In genomic region chr10:28251385-28251784, GRCm38 (mm10) we compare ENCODE assay signal across 28 mouse cellular contexts.
DNase-seq lines count a peak whose midpoint lies in the region; ATAC-seq and TF ChIP-seq lines count a peak whose summit lies in the region.
"Had no signal": no experiment of that assay in that cellular context is flagged by ENCODE, and none has a peak within 500 bp of the region (broad histone marks: within the 10 kb centered on the region; RNA-seq: fewer than 3 reads in every experiment).

No protein-coding gene starts in this region.

- no peak for TF ChIP-seq CTCF in brain, embryonic 14.5 days (IDR thresholded peaks at IDR 0.05; ENCODE audit: borderline replicate concordance, extremely low read depth, insufficient read depth, insufficient read length)

- no peak overlapping the region for H3K4me3 ChIP-seq in embryonic facial prominence, embryonic 14.5 days (ENCODE audit: low read depth, low read length)
- H3K4me3 ChIP-seq in embryonic facial prominence, embryonic 10.5 days, result no peak overlapping the region
- no peak overlapping the region for H3K4me3 ChIP-seq in hindbrain, embryonic 10.5 days
- H3K4me3 ChIP-seq in hindbrain, embryonic 14.5 days (replicated peaks; ENCODE audit: low read length), result no peak overlapping the region
- no peak overlapping the region for H3K4me3 ChIP-seq in midbrain, embryonic 12.5 days
- no peak overlapping the region for H3K4me3 ChIP-seq in midbrain, embryonic 14.5 days (replicated peaks; ENCODE audit: low read depth, low read length)
- H3K4me3 ChIP-seq: heart, embryonic 10.5 days; heart, embryonic 15.5 days; hindbrain, embryonic 12.5 days; limb, embryonic 13.5 days; lung, embryonic 15.5 days; neural tube, embryonic 13.5 days had no signal

- H3K4me2 ChIP-seq in embryonic facial prominence, embryonic 14.5 days (ENCODE audit: low read depth, low read length), result no peak overlapping the region
- no peak overlapping the region for H3K4me2 ChIP-seq in hindbrain, embryonic 14.5 days (replicated peaks)
- no peak overlapping the region for H3K4me2 ChIP-seq in midbrain, embryonic 12.5 days (replicated peaks)
- no peak overlapping the region for H3K4me2 ChIP-seq in midbrain, embryonic 14.5 days (ENCODE audit: low read length)
- H3K4me2 ChIP-seq: heart, embryonic 15.5 days; hindbrain, embryonic 12.5 days; limb, embryonic 13.5 days; liver, embryonic 11.5 days; lung, embryonic 15.5 days; neural tube, embryonic 13.5 days had no signal

- no peaks in the 10 kb centered on the region for H3K9me3 ChIP-seq in embryonic facial prominence, embryonic 14.5 days (ENCODE audit: control insufficient read depth, low read length)
- H3K9me3 ChIP-seq in embryonic facial prominence, embryonic 10.5 days, result no peaks in the 10 kb centered on the region
- no peaks in the 10 kb centered on the region for H3K9me3 ChIP-seq in hindbrain, embryonic 10.5 days
- no peaks in the 10 kb centered on the region for H3K9me3 ChIP-seq in hindbrain, embryonic 14.5 days (ENCODE audit: control insufficient read depth, low read length)
- no peaks in the 10 kb centered on the region for H3K9me3 ChIP-seq in midbrain, embryonic 12.5 days
- H3K9me3 ChIP-seq in midbrain, embryonic 14.5 days (ENCODE audit: control insufficient read depth, low read length), result no peaks in the 10 kb centered on the region
- H3K9me3 ChIP-seq: G1E; heart, embryonic 10.5 days; heart, embryonic 15.5 days; hindbrain, embryonic 12.5 days; limb, embryonic 13.5 days; lung, embryonic 15.5 days; neural tube, embryonic 13.5 days had no signal

- WGBS in embryonic facial prominence, embryonic 14.5 days, result 45% methylated on average over 4 of the region's 4 CpGs
- WGBS in embryonic facial prominence, embryonic 10.5 days, result 50% methylated on average over 4 of the region's 4 CpGs
- WGBS in hindbrain, embryonic 10.5 days, result 68% methylated on average over 4 of the region's 4 CpGs
- WGBS in hindbrain, embryonic 14.5 days, result 55% methylated on average over 4 of the region's 4 CpGs
- WGBS in midbrain, embryonic 12.5 days, result 33% methylated on average over 4 of the region's 4 CpGs
- WGBS in midbrain, embryonic 14.5 days, result 30% methylated on average over 4 of the region's 4 CpGs

- H3K36me3 ChIP-seq in embryonic facial prominence, embryonic 14.5 days (ENCODE audit: control insufficient read depth, insufficient read depth, low read length), result no peaks in the 10 kb centered on the region
- H3K36me3 ChIP-seq in embryonic facial prominence, embryonic 10.5 days (replicated peaks), result no peaks in the 10 kb centered on the region
- H3K36me3 ChIP-seq in hindbrain, embryonic 10.5 days, result no peaks in the 10 kb centered on the region
- H3K36me3 ChIP-seq in hindbrain, embryonic 14.5 days (replicated peaks; ENCODE audit: control insufficient read depth, insufficient read depth), result no peaks in the 10 kb centered on the region
- no peaks in the 10 kb centered on the region for H3K36me3 ChIP-seq in midbrain, embryonic 12.5 days
- no peaks in the 10 kb centered on the region for H3K36me3 ChIP-seq in midbrain, embryonic 14.5 days (ENCODE audit: control insufficient read depth, insufficient read depth, low read length)
- H3K36me3 ChIP-seq: G1E; heart, embryonic 10.5 days; heart, embryonic 15.5 days; hindbrain, embryonic 12.5 days; limb, embryonic 13.5 days; lung, embryonic 15.5 days; neural tube, embryonic 13.5 days had no signal

- 0 out of 2 replicates have a peak, but pooled peaks cover 4% of the 10 kb centered on the region for H3K4me1 ChIP-seq in embryonic facial prominence, embryonic 14.5 days (ENCODE audit: control insufficient read depth, insufficient read depth, low read length)
- peaks cover 24% of the 10 kb centered on the region for H3K4me1 ChIP-seq in embryonic facial prominence, embryonic 10.5 days
- peaks cover 17% of the 10 kb centered on the region for H3K4me1 ChIP-seq in hindbrain, embryonic 10.5 days (replicated peaks)
- H3K4me1 ChIP-seq in hindbrain, embryonic 14.5 days (replicated peaks; ENCODE audit: control insufficient read depth, insufficient read depth, low read length), result no peaks in the 10 kb centered on the region
- peaks cover 12% of the 10 kb centered on the region for H3K4me1 ChIP-seq in midbrain, embryonic 12.5 days
- H3K4me1 ChIP-seq in midbrain, embryonic 14.5 days (ENCODE audit: control insufficient read depth, insufficient read depth, low read length), result no peaks in the 10 kb centered on the region
- H3K4me1 ChIP-seq: heart, embryonic 10.5 days; heart, embryonic 15.5 days; hindbrain, embryonic 12.5 days; limb, embryonic 13.5 days; lung, embryonic 15.5 days; neural tube, embryonic 13.5 days had no signal

- DNase-seq in embryonic facial prominence, embryonic 14.5 days (ENCODE audit: low spot score), result no peak
- no peak for DNase-seq in embryonic facial prominence, embryonic 10.5 days (ENCODE audit: low spot score)
- DNase-seq in hindbrain, embryonic 10.5 days (ENCODE audit: low spot score), result no peak
- DNase-seq in hindbrain, embryonic 14.5 days (ENCODE audit: low spot score), result no peak
- no peak for DNase-seq in midbrain, embryonic 14.5 days
- DNase-seq in brain, embryonic 14.5 days (ENCODE audit: low read depth), result peak; percentile 46
- no peak for DNase-seq in kidney, postnatal 10 days
- DNase-seq: adrenal gland, postnatal 10 days; cerebellum, adult 18-20 months; cerebellum, postnatal 14 days; gastrocnemius, postnatal 14 days; kidney, adult 8-10 months; right cerebral cortex, postnatal 4 days; thymus, adult 2 months; thymus, postnatal 36 days had no signal

- H3K27ac ChIP-seq in embryonic facial prominence, embryonic 14.5 days (replicated peaks; ENCODE audit: low read depth, low read length), result no peak overlapping the region
- H3K27ac ChIP-seq in embryonic facial prominence, embryonic 10.5 days (replicated peaks), result no peak overlapping the region
- 0 out of 2 replicates have a peak overlapping the region, but pooled peaks have one; percentile 16 for H3K27ac ChIP-seq in hindbrain, embryonic 10.5 days
- no peak overlapping the region for H3K27ac ChIP-seq in hindbrain, embryonic 14.5 days
- no peak overlapping the region for H3K27ac ChIP-seq in midbrain, embryonic 12.5 days (replicated peaks)
- H3K27ac ChIP-seq in midbrain, embryonic 14.5 days (replicated peaks; ENCODE audit: low read depth, low read length), result no peak overlapping the region
- H3K27ac ChIP-seq: heart, embryonic 10.5 days; heart, embryonic 15.5 days; hindbrain, embryonic 12.5 days; kidney, postnatal 0 days; limb, embryonic 13.5 days; lung, embryonic 15.5 days; neural tube, embryonic 13.5 days; stomach, postnatal 0 days had no signal

- peak; percentile 41; the same call in 1 of the 2 replicates for ATAC-seq in embryonic facial prominence, embryonic 14.5 days (ENCODE audit: low read depth)
- ATAC-seq in hindbrain, embryonic 14.5 days (ENCODE audit: low FRiP score), result no peak
- ATAC-seq in midbrain, embryonic 12.5 days (ENCODE audit: low FRiP score, low read depth), result 0 out of 2 replicates have a peak, but pooled peaks have one; percentile 31
- no peak for ATAC-seq in midbrain, embryonic 14.5 days (ENCODE audit: low FRiP score, low TSS enrichment)
- ATAC-seq: intestine, embryonic 16.5 days; Patski had no signal

- no peak for TF ChIP-seq POLR2A in brain, embryonic 14.5 days (IDR thresholded peaks at IDR 0.05; ENCODE audit: borderline replicate concordance, extremely low read depth, insufficient read depth, insufficient read length, poor library complexity, severe bottlenecking)

- no peak overlapping the region for H3K9ac ChIP-seq in embryonic facial prominence, embryonic 14.5 days (ENCODE audit: low read depth, low read length)
- no peak overlapping the region for H3K9ac ChIP-seq in hindbrain, embryonic 14.5 days
- H3K9ac ChIP-seq in midbrain, embryonic 12.5 days (replicated peaks), result no peak overlapping the region
- no peak overlapping the region for H3K9ac ChIP-seq in midbrain, embryonic 14.5 days (replicated peaks; ENCODE audit: low read length)
- H3K9ac ChIP-seq: heart, embryonic 15.5 days; hindbrain, embryonic 12.5 days; limb, embryonic 13.5 days; lung, embryonic 15.5 days; neural tube, embryonic 13.5 days had no signal

- no peaks in the 10 kb centered on the region for H3K27me3 ChIP-seq in embryonic facial prominence, embryonic 14.5 days (replicated peaks; ENCODE audit: control insufficient read depth, insufficient read depth, low read length)
- no peaks in the 10 kb centered on the region for H3K27me3 ChIP-seq in embryonic facial prominence, embryonic 10.5 days (replicated peaks; ENCODE audit: low read depth, poor library complexity, severe bottlenecking)
- H3K27me3 ChIP-seq in hindbrain, embryonic 10.5 days (ENCODE audit: insufficient read depth, poor library complexity, severe bottlenecking), result no peaks in the 10 kb centered on the region
- no peaks in the 10 kb centered on the region for H3K27me3 ChIP-seq in hindbrain, embryonic 14.5 days (ENCODE audit: control insufficient read depth, insufficient read depth, low read length)
- no peaks in the 10 kb centered on the region for H3K27me3 ChIP-seq in midbrain, embryonic 12.5 days
- H3K27me3 ChIP-seq in midbrain, embryonic 14.5 days (ENCODE audit: control insufficient read depth, insufficient read depth, low read length), result no peaks in the 10 kb centered on the region
- H3K27me3 ChIP-seq: heart, embryonic 15.5 days; hindbrain, embryonic 12.5 days; limb, embryonic 13.5 days; lung, embryonic 15.5 days; neural tube, embryonic 13.5 days; Patski had no signal

Comparison
In these comparisons a context has a peak if more than half of its experiments do, and no peak if none do; other contexts are left out.
1. ATAC-seq: peak in embryonic facial prominence, embryonic 14.5 days (single experiment) and midbrain, embryonic 12.5 days (single experiment); none in hindbrain, embryonic 14.5 days (single experiment) and midbrain, embryonic 14.5 days (single experiment).